Mouse (Mus musculus): ENCODE results near the gene Rcl1.

- TF ChIP-seq CTCF (IDR thresholded peaks at IDR 0.05; ENCODE audit: borderline replicate concordance, control insufficient read depth, extremely low read depth, insufficient read depth, low read length, poor library complexity) (no peak), POLR2A (IDR thresholded peaks at IDR 0.05; ENCODE audit: control insufficient read depth, extremely low read depth, insufficient read depth, low read length, poor library complexity) (no peak)
Measured at GRCm38 (mm10) chr19:29135172-29135736, 34.1 kb downstream of the Rcl1 start.

Measured in thymus, adult 2 months (tissue).